ENCODE assay signal across 21 mouse cellular contexts in the genomic region with DNA sequence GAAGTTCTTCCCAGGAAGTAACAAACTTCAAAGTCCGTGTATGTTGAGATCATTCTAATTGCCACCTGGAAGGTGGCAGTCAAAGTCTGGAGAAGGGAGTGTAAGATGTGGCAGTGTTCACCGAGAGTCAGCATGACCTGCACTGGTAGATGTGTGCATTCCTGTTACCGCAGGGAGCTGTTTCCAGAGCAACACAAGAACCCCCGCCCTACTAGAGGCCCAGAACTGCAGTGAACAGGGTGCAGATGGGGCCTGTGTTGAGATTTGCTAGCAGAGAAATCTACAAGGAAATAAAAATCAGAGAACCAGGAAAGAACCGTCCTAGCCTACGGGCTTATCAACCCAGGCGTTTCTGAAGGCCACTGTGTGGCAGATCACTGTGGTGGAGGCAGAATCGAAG.
DNase-seq lines count a peak whose midpoint lies in the region; ATAC-seq lines count a peak whose summit lies in the region.
"Had no signal": no experiment of that assay in that cellular context is flagged by ENCODE, and none has a peak within 500 bp of the region (broad histone marks: within the 10 kb centered on the region; RNA-seq: fewer than 3 reads in every experiment).

No protein-coding gene starts in this region.

- no peak overlapping the region for H3K27ac ChIP-seq in kidney, embryonic 16.5 days (ENCODE audit: low read length)
- peak overlapping the region; percentile 80 for H3K27ac ChIP-seq in intestine, embryonic 16.5 days (ENCODE audit: low read length)
- no peak overlapping the region for H3K27ac ChIP-seq in stomach, embryonic 15.5 days
- H3K27ac ChIP-seq: embryonic facial prominence, embryonic 15.5 days; gastrocnemius, adult 2 months; hindbrain, embryonic 10.5 days; kidney, embryonic 15.5 days; layer of hippocampus, adult 2 months; midbrain, embryonic 13.5 days had no signal

- 61% methylated on average over 8 of the region's 8 CpGs for WGBS in kidney, embryonic 16.5 days
- WGBS in intestine, embryonic 16.5 days, result 44% methylated on average over 8 of the region's 8 CpGs
- 46% methylated on average over 8 of the region's 8 CpGs for WGBS in stomach, embryonic 15.5 days

- DNase-seq in kidney, postnatal 14 days, result peak; percentile 22
- DNase-seq in ovary, postnatal 36 days (ENCODE audit: low spot score), result peak; percentile 44
- no peak for DNase-seq in ovary, postnatal 14 days (ENCODE audit: low spot score)
- DNase-seq in thymus, adult 18-20 months, result no peak
- DNase-seq in cerebellum, adult 11-12 months, result no peak
- DNase-seq: adrenal gland, postnatal 14 days; cerebellum, adult 9-11 months; gastrocnemius, adult 2 months; heart, postnatal 10 days; lung, postnatal 14 days had no signal

- no peaks in the 10 kb centered on the region for H3K36me3 ChIP-seq in kidney, embryonic 16.5 days (ENCODE audit: insufficient read depth, low read length)
- no peaks in the 10 kb centered on the region for H3K36me3 ChIP-seq in intestine, embryonic 16.5 days (ENCODE audit: control insufficient read depth, insufficient read depth, low read length)
- no peaks in the 10 kb centered on the region for H3K36me3 ChIP-seq in stomach, embryonic 15.5 days
- H3K36me3 ChIP-seq: embryonic facial prominence, embryonic 15.5 days; hindbrain, embryonic 10.5 days; kidney, embryonic 15.5 days; midbrain, embryonic 13.5 days had no signal

- H3K27me3 ChIP-seq in kidney, embryonic 16.5 days (ENCODE audit: insufficient read depth, low read length), result no peaks in the 10 kb centered on the region
- H3K27me3 ChIP-seq in intestine, embryonic 16.5 days (replicated peaks; ENCODE audit: control insufficient read depth, insufficient read depth, low read length), result no peaks in the 10 kb centered on the region
- no peaks in the 10 kb centered on the region for H3K27me3 ChIP-seq in stomach, embryonic 15.5 days (replicated peaks)
- H3K27me3 ChIP-seq: kidney, embryonic 15.5 days had no signal

- no peak overlapping the region for H3K9ac ChIP-seq in kidney, embryonic 16.5 days (replicated peaks; ENCODE audit: low read length)
- no peak overlapping the region for H3K9ac ChIP-seq in intestine, embryonic 16.5 days (ENCODE audit: low read depth, low read length)
- H3K9ac ChIP-seq in stomach, embryonic 15.5 days, result no peak overlapping the region
- H3K9ac ChIP-seq: embryonic facial prominence, embryonic 15.5 days; kidney, embryonic 15.5 days; midbrain, embryonic 13.5 days had no signal

- no peak overlapping the region for H3K4me2 ChIP-seq in kidney, embryonic 16.5 days (replicated peaks; ENCODE audit: low read depth, low read length)
- no peak overlapping the region for H3K4me2 ChIP-seq in intestine, embryonic 16.5 days (ENCODE audit: low read depth, low read length)
- no peak overlapping the region for H3K4me2 ChIP-seq in stomach, embryonic 15.5 days
- H3K4me2 ChIP-seq: embryonic facial prominence, embryonic 15.5 days; heart, embryonic 11.5 days; kidney, embryonic 15.5 days; midbrain, embryonic 13.5 days had no signal

- H3K4me3 ChIP-seq in kidney, embryonic 16.5 days (ENCODE audit: low read length), result no peak overlapping the region
- no peak overlapping the region for H3K4me3 ChIP-seq in intestine, embryonic 16.5 days (ENCODE audit: low read length)
- no peak overlapping the region for H3K4me3 ChIP-seq in stomach, embryonic 15.5 days (replicated peaks)
- H3K4me3 ChIP-seq: embryonic facial prominence, embryonic 15.5 days; gastrocnemius, adult 2 months; hindbrain, embryonic 10.5 days; kidney, embryonic 15.5 days; layer of hippocampus, adult 2 months; midbrain, embryonic 13.5 days had no signal

- H3K4me1 ChIP-seq in kidney, embryonic 16.5 days (ENCODE audit: insufficient read depth, low read length), result 0 out of 2 replicates have a peak, but pooled peaks cover 5% of the 10 kb centered on the region
- 0 out of 2 replicates have a peak, but pooled peaks cover 3% of the 10 kb centered on the region for H3K4me1 ChIP-seq in intestine, embryonic 16.5 days (ENCODE audit: control insufficient read depth, insufficient read depth, low read length)
- no peaks in the 10 kb centered on the region for H3K4me1 ChIP-seq in stomach, embryonic 15.5 days
- H3K4me1 ChIP-seq: embryonic facial prominence, embryonic 15.5 days had no signal

- no peaks in the 10 kb centered on the region for H3K9me3 ChIP-seq in kidney, embryonic 16.5 days (ENCODE audit: low read length)
- no peaks in the 10 kb centered on the region for H3K9me3 ChIP-seq in intestine, embryonic 16.5 days (ENCODE audit: control insufficient read depth, low read length)
- H3K9me3 ChIP-seq in stomach, embryonic 15.5 days, result no peaks in the 10 kb centered on the region
- H3K9me3 ChIP-seq: embryonic facial prominence, embryonic 15.5 days; hindbrain, embryonic 10.5 days; kidney, embryonic 15.5 days; midbrain, embryonic 13.5 days had no signal

- no peak for ATAC-seq in kidney, embryonic 16.5 days (ENCODE audit: low FRiP score, low TSS enrichment)
- peak; percentile 98 for ATAC-seq in intestine, embryonic 16.5 days
- peak; percentile 80 for ATAC-seq in stomach, embryonic 15.5 days (ENCODE audit: insufficient read depth, low FRiP score, low read depth)
- ATAC-seq: forebrain, embryonic 14.5 days; hindbrain, embryonic 16.5 days; midbrain, embryonic 13.5 days had no signal

Comparison
In these comparisons a context has a peak if more than half of its experiments do, and no peak if none do; other contexts are left out.
1. DNase-seq: peak in kidney, postnatal 14 days (single experiment) and ovary, postnatal 36 days (single experiment); none in ovary, postnatal 14 days (single experiment), thymus, adult 18-20 months (0 of 2) and cerebellum, adult 11-12 months (single experiment).